Mouse (Mus musculus): Measurements from ENCODE around the gene Slc25a28. TPM values are rescaled to one million over a fixed set of nuclear protein-coding genes. Genes with fewer than 3 reads are reported as not detected.

Slc25a28 gene
- 10 to 100 TPM; 20.6 to 25.2 TPM for total RNA-seq (2021)
- long read RNA-seq, experiment 1, transcript Slc25a28-201 (4 exons, 1,535 nt) = major isoform, 22 of 30 reads
- long read RNA-seq, experiment 1, partial matches to known transcripts = 0 of 30 reads
- long read RNA-seq, experiment 1, other reads (novel, unspliced or antisense) = 7 of 30 reads
- long read RNA-seq, experiment 2, transcript Slc25a28-201 (4 exons, 1,535 nt) = major isoform, 18 of 26 reads
- long read RNA-seq, experiment 2, partial matches to known transcripts = 0 of 26 reads
- long read RNA-seq, experiment 2, other reads (novel, unspliced or antisense) = 7 of 26 reads

DNA sequence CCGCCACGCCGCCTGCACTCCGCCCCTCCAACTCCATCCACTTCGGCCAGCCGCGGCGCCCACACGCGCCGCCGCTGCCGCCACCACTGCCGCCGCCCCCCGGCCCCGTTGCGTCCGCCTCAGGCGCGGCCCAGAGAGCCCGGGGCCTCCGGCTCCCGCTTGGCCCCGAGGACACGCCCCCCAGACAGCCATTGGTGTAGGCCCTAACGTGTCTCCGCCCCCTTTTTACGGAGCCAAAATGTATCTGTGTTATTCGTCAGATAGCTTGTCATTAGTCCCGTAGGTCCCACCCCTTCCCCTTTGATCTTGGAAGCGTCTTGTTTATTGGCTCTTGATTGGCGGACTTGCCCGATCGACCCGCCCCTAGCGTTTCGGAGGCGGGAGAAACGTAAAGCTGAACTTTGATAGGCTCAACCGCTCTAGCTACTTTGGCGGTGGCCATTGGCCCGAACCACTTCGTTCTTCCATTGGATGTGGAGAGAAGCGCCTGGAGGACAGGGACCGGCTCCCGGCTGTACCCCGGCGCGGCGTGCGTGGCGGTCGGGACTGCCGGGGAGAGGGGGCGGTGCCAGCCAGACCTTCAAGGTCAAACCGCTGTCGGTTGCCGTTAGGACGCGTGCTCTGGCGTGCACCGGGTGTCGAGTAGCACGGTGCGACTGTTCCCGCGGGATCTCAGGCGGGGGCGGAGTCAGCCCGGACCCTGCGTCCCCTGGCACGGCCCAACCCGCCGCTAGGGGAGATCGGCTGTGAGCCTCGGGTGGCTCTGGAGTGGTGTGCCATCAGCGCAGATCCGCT lies at the start of gene Slc25a28:
Slc25a28 (minus strand) TSS at position 152 of the 795 bp plus-strand sequence.
- DNase-seq = peak; percentile 98
- intact Hi-C loops (cut with DNase I) = loop anchor here (2.0 kb wide), 1 partner anchor 14 kb away; the partner anchor contains the start of gene Entpd7

DNA sequence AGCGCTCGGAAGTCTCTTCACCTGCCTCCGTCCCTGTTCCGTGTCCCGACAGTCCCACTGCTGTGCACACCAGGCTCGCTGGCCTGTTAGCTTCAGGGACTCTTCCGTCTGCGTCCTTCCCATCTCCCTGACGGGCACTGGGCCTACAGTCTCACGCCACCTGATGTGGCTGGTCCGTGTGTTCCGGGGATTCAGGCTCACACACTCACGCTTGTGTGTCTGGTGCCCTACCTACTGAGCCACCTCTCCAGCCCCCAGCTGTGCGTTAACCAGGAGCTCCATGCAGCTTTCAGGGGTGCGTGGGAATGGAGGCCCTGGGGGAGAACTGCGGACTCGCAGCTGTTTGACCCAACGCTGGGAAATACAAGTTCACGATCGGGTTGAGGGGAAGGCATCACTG lies 49.5 kb upstream of the Slc25a28 start:
- no peak for DNase-seq
- intact Hi-C loops (cut with DNase I) = no loop called here

DNA sequence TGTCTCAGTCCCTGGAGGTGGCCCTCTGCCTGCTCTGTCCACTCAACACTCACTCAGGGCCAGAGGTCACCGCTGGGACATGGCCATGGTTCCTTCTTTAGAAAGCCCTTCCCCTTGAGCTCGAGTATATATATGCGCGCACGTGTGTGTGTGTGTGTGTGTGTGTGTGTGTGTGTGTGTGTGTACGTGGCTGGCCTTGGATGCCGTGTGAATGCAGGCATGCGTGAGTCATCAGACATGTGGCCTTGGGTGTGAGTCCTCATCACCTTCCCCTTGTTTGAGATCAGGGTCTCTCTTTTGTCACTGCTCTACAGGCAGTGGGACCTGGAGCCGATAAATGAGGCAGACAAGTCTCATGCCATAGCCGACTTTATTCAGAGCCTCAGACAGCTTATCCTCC lies 48.8 kb upstream of the Slc25a28 start:
- no peak for DNase-seq
- intact Hi-C loops (cut with DNase I) = no loop called here

DNA sequence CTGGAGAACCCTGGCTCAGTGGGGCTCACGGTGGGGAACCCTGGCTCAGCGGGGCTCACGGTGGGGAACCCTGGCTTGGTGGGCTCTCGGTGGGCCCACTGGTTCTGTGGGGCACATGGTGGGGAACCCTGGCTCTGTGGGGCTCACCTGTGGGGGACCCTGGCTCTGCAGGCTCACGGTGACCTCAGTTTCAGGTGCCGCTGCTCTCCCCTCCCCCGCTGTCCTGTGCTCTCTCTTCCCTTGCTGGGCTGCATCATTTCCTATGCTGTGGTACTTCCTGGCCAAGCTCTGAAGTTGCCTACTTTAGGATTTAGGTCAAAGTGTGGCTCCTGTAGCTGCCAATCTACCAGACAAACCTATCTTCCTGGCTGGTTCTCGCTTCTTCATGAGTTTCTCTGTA lies 48.2 kb upstream of the Slc25a28 start:
- intact Hi-C loops (cut with DNase I) = no loop called here

DNA sequence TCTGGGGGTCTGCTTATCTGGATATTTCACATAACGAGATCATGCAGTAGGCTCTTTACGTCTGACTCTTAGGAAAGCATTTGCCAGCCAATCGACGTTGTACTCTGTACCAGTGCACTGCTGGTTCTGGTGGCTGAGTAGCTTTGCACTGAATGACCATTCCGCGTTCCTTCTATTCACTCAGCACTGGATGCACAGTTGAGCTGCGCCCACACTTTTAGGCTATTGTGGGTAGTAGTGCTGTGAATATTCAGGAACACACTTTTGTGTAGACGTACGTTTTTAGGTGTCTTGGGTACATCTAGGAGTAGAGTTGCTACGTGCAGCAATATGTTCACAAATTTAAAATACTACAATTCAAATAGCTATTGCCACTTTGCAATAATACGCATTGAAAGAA lies 45.4 kb upstream of the Slc25a28 start:
- intact Hi-C loops (cut with DNase I) = no loop called here

More for the DNA sequence above, 48.2 kb upstream of the Slc25a28 start:
- no peak for DNase-seq

DNA sequence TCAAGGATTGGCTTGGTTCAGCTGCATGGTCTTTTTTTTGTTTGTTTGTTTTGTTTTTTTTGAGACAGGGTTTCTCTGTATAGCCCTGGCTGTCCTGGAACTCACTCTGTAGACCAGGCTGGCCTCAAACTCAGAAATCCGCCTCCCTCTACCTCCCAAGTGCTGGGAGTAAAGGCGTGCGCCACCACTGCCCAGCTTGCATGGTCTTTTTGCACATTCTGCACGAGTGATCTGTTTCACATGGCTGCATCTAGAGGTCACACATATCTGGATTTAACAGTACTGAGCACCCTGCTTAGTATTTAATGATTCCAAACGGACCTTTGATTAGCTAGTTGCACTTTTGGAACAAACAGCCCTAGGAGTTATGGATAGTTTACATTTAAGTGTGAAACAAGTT lies 37.3 kb upstream of the Slc25a28 start:
- intact Hi-C loops (cut with DNase I) = no loop called here
- DNase-seq = no peak

More for the DNA sequence above, 45.4 kb upstream of the Slc25a28 start:
- no peak for DNase-seq

DNA sequence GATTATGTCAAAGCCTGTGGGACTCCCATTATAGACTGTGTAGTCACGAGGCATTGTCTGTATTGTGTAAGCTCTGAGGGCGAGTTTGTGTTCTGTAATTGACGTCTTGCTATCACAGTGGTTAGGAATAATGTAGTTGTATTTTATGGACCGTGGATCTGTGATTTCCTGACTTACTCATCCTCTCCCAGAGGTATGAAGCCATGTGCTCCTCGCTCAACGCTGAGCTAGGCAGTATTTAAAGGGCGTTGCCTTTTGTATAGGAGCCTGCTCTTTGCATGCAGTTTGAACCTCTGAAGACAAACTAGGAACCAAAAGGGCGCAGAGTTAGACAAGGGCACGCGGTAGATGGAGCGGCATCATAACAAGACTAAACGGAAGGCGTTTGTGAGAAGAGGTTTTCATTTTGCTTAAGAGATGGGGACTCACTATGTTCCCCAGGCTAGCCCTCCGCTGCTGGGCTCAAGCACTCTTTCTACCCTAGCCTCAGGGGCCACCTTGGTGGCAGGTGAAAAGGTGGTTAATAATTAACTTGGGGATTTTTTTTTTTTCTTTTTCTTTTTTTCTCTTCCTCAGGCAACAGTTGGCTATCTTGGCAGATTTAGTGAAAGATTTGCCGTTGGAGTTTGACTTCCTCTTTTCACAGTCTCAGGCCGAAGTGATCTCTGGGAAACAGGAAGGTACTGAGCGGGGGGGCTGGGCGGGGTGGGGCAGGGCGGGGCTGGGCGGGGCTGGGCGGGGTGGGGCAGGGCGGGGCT lies 36.7 kb upstream of the Slc25a28 start:
- no peak for DNase-seq
- intact Hi-C loops (cut with DNase I) = no loop called here

DNA sequence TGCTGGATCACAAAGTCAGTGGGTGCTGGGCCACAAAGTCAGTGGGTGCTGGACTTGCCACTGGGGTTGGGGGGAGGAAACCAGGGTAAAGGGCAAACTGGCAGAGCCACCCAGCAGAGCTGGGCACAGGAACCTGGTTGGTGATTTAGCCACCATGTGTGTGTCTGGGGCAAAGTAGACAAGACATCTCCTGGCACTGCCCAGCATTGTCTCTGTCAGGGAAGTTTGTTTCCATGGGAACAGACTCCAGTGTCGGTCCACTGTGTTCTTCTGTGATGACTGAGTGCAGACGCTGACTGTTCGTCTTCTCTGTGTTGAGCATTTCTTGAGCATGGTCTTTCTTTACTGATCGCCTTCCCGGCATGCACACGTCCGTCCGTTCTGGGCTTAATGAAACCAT lies 34.6 kb upstream of the Slc25a28 start:
- intact Hi-C loops (cut with DNase I) = no loop called here
- no peak for DNase-seq

DNA sequence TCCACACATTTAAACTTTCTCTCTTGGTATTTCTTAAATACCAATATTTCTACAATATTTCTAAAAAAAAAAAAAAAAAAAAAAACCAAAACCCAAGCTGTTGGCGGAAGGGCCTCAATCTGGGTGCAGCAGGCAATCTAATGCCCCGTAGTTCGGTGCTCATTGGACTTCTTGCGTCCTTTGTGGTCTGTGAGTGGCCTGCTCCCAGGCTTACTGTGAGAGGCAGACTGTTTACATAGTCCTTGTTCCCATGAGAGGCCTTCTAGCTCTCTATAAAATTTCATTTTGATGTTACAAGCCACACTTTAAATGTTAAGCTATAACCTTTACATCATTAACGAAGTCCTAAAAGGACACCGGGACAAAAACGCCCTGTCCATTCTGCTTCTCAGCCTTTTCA lies 33.5 kb upstream of the Slc25a28 start:
- no peak for DNase-seq
- intact Hi-C loops (cut with DNase I) = no loop called here

DNA sequence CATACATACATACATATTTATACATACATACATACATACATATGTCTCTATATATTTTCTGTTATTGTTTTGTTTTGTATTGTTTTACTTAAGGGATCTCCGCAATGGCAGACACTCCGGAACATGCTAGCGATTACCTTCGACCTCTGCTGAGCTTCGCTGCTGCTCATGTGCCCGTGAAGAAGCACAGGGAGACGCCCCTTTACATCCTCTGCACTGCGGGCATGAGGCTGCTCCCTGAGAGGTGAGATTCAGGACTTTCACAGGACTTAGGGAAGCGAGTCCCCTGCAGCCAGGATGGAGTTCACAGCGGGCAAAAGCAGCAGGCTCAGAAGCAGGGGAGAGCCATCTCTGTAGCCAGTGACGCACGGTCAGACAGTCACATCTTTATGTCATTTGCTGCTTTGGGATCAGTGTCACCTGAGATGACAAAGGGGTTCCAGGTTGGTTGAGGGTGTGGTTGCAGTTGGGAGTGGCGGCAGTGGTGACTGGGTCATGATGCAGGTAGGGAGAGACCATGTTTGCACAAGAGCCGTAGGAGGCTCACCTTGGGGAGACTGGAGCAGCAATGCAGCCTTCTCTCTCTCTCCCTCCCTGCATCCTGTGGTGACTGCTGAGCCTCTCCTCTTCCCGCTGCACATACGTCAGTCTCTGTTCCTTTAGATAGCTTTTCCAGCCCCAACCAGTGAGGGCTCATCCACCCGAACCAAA lies 30.3 kb upstream of the Slc25a28 start:
- DNase-seq = no peak
- intact Hi-C loops (cut with DNase I) = no loop called here

DNA sequence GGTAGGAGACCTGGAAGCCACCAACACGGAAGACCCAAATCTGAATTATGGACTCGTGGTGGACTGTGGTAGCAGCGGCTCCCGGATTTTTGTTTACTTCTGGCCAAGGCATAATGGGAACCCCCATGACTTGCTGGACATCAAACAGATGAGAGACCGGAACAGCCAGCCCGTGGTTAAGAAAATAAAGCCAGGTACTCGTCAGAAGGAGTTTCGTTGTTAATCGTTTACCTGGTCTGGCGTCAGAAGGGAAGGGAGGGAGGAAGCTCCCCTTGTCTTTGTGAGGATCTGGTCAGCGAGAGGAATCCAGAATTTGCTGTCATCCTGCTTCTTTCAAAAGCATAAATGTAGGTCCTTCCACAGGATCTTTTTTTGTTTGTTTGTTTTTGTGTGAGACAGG lies 29.5 kb upstream of the Slc25a28 start:
- intact Hi-C loops (cut with DNase I) = no loop called here

DNA sequence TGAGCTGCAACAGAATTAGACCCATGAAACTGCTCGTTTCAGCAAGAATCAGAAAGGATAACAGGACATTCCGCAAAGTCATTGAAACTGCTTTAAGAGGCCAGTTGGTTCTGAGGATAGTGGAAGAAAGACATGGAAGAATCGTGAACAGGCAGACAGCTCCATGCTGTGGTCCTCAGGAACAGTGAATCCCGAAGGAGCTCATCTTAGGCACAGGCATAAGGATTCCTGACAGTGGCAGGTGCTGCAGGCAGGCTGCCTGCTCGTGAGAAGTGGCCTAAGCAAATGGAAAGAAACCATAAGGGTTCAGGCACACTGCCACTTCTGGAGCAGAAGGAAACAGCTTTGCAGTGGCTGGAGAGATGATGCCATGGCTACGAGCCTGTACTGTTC lies 25.1 kb upstream of the Slc25a28 start:
- intact Hi-C loops (cut with DNase I) = no loop called here
- no peak for DNase-seq

More for the DNA sequence above, 29.5 kb upstream of the Slc25a28 start:
- no peak for DNase-seq

DNA sequence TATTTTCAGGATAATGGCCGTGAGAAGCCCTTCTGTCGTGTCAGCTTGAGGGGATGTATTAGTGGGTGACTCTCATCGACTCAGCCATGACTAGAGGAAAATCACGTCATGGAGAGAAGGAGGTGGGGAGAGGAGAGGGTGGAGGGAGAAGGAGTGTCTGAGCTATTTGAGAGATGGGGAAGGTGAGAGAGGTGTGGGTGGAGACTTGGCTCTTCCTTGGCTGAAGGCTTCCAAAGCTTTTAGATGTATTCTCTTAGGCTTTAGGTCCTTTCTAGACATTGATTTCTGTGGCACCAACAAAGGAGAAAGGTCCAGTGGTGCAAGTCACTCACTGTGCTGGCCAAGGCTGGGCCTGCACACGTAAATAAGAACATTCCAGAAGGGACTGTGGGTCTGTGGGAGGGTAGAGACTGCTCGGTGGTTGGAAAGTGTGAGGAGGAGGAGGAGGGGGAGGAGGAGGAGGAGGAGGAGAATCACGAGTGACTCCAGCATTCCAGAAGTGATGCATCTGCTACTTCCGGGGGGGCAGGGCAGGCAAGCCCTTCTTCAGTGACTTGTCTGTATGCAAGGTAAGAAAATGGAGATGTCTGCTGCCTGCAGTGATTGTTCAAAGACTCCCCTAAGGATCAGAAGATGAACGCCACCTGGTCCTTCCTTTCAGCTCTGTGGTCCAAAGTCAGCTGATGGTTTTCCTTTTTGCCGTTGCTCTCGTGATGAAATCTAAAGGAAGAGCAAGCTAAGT lies 24.5 kb upstream of the Slc25a28 start:
- intact Hi-C loops (cut with DNase I) = no loop called here

DNA sequence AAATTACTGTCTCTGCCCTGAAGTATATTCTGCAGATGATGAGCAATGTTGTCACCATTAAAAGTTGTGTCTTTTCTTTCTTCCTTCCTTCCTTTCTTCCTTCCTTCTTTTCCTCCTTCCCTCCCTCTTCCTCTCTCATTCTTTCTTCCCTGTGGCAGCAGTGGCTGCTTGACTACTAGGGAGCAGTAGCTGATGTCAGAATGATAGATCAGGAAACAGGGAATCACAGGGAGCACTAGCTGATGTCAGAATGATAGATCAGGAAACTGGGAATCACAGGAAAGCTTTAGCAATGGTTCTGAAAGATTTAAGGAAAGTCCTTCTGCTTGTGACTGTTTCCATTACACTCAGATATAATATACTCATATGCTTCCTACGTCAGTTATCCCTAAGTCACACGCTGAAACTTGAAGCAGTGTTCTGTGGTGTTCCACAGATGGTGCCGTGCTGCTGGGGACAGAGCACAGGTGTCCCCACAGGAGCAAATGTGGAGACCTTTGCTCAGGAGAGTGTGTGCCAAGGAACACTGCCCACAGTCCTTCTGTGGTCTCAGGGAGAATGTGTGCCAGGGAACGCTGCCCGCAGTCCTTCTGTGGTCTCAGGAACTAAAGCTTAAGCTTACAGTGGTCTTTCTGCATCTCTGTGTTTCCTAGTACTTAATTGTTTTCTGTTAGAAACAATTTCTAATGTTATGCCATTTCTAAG lies 23.1 kb upstream of the Slc25a28 start:
- no peak for DNase-seq
- intact Hi-C loops (cut with DNase I) = no loop called here

More for the DNA sequence above, 24.5 kb upstream of the Slc25a28 start:
- DNase-seq = no peak

DNA sequence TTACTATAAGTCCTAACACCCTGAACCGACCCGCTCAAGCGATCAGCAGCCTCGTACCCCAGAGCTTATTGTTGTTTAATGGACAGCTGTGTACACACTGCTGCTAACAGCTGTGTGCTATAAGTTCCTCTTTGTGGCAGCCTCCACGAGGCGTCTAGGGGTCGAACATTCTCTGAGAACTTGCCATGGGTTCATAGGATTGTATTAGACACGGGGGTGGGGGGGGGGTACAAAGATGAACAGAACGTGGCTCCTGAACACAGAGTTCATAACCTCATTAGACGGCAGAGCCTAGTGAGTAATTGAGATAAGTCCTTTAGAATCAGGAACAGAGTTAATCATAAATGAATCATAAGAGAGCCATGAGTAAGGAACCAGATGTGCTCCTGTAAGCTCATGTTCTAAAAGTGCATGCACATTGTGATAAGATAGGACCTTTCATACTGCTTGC lies 20.9 kb upstream of the Slc25a28 start:
- DNase-seq = no peak
- intact Hi-C loops (cut with DNase I) = no loop called here

DNA sequence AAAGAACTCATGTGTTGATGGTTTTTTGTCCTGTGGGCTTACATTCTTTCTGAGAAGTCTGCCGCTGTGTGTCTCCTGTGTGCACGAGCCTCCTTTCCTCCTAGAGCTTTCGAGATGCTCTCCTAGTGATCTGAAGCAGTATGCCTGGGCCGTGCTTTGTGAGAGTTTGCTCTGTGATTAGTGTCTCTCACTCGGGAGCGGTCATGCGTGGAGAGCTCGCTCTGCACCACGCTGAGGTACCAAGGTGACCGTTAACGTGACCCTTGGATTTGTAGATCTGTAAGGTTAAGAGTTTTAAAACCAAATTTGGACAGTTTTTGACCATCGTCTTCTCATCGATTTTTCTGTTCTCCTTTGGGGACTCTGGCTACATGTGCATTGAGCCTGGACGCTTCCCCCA lies 18.1 kb upstream of the Slc25a28 start:
- no peak for DNase-seq
- intact Hi-C loops (cut with DNase I) = no loop called here

DNA sequence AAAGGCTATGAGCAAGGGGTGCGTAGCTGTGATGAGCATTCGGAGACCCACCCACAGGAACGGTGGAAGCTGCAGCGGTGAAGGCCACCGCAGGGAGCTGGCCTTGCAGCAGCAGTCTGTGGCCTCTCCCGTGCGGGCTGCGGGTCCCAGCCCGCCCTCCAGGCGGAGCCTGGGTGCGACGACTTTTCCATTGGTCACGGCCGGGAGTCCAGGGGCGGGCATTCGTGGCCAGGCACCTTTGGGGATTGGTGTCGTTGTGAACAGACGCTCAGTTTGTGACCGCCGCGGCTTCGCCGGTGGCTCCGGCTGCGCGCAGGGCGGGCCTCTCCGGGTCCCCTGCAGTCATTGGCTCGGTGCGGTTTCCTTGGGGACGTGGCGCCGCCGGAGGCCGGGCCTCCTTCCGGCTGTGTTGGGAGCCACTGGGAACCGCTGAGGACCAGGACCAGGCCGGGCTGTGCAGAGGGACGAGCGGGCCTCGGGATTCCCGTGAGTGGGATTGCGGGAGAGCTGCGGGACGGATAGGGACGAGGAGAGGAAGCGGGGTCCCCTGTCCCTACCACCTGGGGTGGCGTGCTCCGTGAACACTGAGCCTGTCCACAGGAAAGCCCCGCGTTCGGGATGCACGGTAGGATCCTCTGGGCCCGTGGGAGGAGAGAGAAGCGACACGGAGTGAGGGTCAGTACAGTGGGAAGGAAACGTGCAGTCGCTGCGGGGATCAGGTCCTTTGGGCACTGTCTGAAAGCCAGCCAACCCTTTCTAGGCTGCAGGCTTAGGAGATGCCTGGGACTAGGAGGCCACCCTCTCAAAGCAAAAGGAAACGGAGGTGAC lies 15.0 kb upstream of the Slc25a28 start, which contains the start of gene Entpd7:
Entpd7 (plus strand) TSS at position 254 of the 828 bp plus-strand sequence.
- intact Hi-C loops (cut with DNase I) = loop anchor here (2.0 to 5.0 kb wide), 2 partner anchors 15 to 63 kb away; partner anchors contain the start of genes Cox15, Cutc and Slc25a28
- DNase-seq = peak; percentile 93 to 97

DNA sequence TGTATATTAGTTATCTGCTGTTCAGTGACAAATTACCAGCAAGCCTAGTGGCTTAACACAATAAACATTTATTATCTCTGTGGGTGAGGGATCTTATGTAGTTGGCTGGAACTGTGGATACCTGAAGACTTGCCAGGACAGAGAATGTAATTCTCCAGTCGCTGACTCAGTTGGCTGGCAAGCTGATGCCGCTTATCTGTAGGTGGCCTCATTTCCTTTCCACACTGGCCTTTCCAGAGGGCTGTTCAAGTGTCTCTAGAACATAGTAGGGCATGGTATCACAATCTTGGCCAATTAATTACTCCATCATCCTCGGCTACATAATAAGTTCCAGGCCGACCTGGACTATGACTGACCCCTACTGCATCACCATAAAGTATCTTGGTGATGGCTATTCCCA lies 6.9 kb upstream of the Slc25a28 start:
- intact Hi-C loops (cut with DNase I) = no loop called here
- no peak for DNase-seq

All from gastrocnemius, postnatal 36 days (tissue).